Mouse (Mus musculus): ENCODE measurements around the gene Pex11b.
"Not testable (repeated sequence)": the region's sequence is repeated elsewhere in the genome, so short reads cannot be mapped to it uniquely, and the experiment has no call there.

Gene Pex11b

DNA sequence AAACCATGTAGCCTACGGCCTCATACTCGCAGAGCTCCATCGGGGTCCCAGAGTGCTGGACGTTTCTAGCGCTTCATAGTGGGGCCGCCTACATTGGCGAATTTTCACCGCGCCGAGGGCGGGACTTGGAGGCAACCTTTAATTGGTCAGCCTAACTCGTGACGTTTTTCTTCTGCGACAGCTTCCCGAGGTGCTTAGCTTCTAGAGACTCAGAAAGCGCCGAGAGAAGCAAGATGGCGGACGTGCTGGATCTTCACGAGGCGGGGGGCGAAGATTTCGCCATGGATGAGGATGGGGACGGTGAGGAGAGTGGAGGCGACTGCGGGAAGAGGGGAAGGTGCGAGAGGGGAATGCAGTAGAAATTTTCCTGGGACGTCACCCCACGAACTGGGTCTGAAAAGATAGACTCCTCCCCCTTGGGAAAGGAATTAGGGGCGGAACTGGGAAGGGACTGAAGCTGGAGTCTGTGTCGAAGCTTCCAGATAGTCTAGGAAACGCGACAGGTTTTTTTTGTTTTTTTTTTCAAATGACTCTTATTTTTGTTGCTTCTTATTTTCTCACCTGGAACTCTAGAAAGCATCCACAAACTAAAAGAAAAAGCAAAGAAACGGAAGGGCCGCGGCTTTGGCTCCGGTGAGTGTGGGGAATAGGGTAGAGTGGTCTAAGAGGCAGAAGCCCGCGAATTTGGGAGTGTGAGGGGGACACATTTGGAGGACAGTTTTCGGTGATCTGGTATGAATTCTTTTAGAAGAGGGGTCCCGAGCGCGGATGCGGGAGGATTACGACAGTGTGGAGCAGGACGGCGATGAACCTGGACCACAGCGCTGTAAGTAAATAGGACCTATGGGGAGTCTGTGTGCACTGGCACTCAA, 5.2 kb upstream of the Pex11b start, which contains the start of gene Rbm8a:
Gene Rbm8a (plus strand): TSS at position 205 of the 872 bp plus-strand sequence.
- peak; percentile 97 for DNase-seq

DNA sequence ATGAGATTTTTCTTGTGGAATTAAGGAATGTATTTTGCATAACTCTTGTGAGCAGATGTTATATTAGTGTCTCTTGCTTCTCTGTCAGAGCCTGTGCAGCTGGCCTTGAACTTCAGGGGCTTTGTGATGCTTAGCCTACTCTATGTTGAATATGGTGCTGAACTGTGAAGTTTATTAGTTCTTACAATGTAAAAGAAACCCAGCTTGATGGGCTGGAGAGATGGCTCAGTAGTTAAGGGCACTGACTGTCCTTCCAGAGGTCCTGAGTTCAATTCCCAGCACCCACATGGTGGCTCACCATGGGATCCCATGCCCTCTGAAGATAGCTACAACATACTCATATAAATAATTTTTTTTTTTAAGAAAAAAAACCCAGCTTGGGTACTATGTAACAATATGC, 3.1 kb upstream of the Pex11b start:
- DNase-seq = no peak

DNA sequence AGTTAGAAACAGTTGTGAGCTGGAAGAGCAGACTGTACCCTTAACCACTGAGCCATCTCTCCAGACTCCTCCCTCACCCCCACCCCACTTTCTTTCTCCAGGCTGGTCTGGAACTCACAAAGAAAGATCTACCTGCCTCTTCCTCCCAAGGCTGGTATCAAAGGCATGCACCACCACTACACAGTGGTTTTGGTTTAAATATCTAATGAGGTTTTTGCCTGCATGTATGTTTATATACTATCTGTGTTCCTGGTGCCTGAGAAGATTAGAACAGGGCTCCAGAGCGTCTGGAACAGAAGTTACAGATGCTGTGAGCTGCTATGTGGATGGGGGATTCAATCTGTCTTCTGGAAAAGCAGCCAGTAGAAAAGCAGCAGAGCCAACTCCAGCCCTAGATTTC, 1.2 kb upstream of the Pex11b start:
- DNase-seq = no peak

DNA sequence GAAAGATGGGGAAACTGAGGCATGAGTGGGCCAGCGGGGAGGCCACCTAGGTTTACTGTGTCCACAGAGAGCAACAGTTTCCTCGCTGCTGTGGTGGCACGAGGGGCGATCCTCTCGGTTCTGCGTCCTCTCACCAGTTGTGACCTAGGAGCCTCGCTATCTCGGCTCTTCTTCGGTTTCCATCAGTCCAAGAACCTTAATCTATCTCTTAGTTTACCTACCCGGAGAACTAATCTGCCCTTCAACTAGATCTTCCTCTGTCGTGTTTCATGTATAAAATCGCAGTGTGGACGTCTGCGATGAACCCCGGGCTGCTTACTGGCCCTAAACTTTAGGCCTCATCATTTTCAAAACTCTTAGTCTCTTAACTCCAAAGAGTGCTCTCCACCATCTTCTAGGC, 730 bp downstream of the Pex11b start:
- DNase-seq = no peak

DNA sequence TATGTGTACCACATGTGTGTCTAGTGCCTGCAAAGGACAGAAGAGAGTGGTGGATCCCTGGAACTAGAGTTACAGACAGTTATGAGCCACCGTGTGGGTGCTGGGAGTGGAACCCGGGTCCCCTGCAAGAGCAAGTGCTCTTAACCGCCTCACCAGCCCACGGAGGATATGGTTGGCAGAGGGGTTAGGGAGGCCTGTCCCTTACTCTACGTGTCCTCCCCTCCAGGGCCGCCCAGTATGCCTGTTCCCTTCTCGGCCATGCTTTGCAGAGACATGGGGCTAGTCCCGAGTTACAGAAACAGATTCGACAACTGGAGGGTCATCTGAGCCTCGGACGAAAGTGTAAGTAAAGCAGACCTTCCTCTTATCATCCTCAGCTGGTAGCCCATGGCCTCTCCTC, 1.3 kb downstream of the Pex11b start:
- DNase-seq = peak; percentile 27

DNA sequence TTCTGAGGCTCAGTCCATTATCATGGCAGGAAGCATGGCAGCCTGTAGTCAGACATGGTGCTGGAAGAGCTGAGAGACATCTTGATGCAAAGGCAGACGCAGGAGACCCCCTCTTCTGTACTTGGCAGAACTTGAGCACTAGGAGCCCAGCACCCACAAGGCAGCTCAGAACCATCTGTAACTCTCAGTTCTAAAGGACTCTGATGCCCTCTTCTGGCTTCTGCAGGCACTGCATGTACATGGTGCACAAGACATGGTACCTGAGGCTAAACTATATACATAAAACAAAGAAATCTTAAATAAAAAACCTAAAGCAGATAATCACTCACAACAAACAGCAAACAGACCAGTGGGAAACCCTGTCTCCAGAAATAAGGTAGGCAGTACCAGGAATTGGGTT, 4.0 kb downstream of the Pex11b start:
- DNase-seq = peak; percentile 52

DNA sequence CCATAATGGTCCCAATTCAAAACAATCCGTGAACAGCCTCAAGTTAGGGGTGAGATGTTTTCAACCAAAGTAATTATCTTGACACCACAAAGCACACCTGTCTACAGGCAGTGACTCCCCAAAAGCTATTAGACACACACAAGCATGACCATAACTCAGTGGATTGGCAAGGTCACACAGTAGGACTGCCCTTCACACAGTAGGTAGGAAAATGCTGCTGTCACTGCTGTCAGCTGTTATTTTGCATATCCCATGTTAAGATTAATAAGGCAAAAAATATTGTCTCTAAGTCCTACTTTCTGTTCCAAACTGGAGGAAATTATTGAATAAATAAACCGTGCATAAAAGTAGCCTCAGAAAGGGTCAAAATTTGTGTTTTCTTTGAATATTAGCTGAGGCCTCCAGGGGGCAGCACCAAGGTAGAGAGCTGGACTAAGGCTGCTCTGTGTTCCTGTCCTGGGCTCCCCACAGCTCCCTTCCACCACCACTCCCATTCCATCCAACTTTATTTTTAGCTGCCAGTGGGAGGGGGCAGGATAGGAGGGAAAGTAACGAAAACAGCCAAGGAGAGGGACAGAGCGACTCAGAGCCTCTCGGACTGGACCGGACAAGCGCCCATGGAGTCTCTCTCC, 10.0 kb downstream of the Pex11b start, which contains the start of gene Itga10:
Gene Itga10 (plus strand): TSS at position 567 of the 632 bp plus-strand sequence.
- peak; percentile 41 for DNase-seq

DNA sequence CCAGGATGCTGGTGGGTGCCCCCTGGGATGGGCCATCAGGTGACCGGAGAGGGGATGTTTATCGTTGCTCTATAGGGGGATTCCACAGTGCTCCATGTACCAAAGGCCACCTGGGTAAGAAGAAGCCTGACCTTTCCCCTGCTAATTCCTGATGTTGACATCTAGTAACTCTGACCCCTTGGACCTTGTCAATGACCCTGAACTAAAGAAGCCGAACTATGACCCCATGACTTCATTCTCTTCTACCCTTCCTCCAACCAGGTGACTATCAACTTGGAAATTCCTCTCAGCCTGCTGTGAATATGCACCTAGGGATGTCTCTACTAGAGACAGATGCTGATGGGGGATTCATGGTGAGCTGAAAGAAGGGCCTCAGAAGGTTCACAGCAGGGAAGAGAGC, 12.2 kb downstream of the Pex11b start:
- no peak for DNase-seq

DNA sequence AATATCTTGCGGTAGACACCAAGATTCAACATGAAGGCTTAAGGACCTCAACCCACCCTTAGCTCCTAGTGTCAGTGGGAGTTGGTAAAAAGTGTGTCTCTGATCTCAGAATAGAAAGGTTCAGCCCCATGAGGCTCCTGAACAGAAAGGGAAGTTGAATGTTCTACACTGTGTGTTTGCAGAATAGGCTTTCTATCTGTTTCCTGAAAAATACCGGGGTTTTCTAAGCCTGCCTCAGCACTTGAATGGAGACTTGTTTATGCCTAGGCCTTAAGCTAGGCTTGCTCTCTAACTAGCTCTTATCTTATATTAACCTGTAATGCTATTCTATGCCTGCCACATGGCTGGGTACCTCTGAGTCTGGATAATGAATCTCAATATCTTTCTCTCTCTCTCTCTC, 25.7 kb downstream of the Pex11b start:
- no peak for DNase-seq

DNA sequence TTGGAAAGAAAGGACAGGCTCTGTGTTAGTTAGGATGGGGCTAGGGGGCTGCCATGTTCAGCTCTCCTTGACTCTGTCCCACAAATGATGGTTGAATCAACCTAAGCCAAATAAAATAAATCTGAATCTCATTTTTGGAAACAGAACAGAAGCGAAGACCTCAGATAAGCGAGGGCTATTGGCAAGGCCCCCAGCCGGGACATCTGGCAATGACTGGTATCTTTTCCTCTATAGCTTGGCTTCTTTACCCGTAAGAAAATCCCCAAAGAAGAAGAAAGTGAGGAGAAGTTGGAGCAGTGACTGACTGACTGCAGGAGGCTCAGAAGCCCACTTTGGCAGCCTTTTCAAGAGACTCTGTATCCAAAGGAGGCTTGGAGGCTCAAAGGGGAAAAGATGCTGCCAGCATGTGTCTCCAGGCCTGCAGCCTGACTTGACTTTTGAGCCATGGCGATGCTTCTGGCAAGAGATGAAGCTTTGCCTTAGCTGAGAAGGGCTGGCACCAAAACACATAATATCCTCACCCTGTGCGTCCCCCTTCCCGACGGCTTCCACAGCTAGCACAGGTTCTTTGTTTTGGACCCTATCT, 27.6 kb downstream of the Pex11b start:
- peak; percentile 45 for DNase-seq

DNA sequence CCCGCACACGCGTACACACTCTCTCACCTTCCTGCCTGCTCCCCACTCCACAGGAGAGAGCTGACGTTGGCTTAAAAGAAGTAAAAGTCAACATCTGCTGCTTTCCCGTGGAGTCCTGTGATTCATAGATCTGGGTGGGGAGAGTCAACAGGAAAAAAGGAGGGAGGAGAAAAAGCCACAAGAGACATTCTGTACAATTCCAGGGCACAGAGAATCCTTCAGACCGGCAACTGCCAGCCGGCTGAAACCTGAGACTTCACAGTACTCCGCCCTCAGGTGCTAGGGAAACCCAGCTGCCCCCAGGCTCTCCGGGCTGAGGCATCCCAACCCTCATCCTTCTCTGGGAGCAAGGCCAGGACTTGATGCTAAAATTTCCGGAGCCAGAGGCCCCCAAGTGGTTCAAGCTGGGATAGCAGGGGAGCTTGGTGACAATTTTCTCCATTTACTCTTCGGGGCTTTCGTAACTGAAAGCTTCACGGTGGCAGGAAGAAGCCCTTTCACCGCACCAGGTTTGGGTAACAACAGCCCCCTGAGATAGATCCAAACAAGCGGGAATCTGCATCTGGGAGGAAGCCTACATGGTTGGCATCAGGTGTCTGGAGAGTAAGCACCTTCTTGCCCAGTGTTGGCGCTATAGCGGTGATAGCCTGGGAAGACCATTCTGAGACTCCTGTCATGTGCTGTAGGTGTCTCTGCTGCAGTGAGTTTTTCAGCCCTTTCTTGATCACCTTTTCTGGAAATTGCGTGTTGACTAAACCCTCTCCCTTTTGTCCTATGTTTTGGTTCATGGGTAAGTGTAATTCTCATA, 28.5 kb downstream of the Pex11b start:
- DNase-seq = peak; percentile 88

DNA sequence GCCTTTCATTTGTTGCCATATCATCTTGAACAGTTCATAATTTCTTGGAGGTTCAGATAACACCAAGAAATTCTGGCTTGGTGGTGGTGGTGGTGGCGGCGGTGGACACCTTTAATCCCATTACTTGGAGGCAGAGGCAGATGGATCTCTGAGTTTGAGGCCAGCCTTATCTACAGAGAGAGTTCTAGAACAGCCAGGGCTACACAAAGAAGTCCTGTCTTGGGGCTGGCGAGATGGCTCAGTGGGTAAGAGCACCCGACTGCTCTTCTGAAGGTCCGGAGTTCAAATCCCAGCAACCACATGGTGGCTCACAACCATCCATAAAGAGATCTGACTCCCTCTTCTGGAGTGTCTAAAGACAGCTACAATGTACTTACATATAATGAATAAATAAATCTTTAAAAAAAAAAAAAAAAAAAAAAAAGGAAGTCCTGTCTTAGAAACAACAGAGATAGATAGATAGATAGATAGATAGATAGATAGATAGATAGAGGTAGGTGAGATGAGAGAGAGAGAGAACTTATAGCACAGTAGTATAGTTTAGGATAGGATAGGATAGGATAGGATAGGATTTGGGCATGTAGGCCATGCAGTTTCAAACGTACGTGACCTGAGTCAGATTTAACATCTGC, 30.7 kb downstream of the Pex11b start:
- DNase-seq = not testable (repeated sequence)

DNA sequence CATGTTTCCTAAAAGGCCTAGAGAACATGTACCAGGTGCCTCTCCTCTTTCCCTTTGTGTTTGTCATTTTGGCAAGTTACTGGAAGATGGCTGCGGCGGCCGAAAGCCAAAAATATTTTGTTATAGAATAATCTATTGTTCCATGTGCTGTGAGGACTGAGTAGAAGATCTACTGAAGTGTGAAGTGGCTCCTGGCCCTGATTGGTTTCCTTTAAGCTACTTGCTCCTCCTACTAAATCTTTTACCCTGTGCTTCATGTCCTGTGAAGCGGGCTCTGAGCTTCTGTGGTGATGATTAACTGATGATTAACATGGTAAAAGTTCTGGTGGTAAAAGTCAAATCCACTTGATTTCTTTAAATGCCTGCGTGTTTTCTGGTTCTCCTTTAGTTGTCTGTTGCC, 31.7 kb downstream of the Pex11b start:
- DNase-seq = no peak

DNA sequence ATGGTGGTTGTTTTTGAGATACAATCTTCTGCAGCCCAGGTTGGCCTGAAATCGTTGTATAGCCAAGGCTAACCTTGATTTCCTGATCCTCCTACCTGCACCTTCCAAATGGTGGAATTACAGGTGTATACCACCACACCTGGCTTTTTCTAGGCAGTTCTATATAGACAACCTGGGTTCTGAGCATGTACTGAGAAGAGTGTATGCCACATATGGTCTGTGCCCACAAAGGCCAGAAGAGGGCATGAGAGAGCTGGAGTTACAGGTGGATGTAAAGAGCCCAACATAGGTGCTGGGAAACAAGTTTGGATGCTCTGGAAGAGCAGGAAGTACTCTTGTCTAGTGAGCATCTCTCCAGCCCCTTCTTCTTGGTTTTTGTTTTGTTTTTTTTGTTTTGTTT, 32.1 kb downstream of the Pex11b start:
- no peak for DNase-seq

DNA sequence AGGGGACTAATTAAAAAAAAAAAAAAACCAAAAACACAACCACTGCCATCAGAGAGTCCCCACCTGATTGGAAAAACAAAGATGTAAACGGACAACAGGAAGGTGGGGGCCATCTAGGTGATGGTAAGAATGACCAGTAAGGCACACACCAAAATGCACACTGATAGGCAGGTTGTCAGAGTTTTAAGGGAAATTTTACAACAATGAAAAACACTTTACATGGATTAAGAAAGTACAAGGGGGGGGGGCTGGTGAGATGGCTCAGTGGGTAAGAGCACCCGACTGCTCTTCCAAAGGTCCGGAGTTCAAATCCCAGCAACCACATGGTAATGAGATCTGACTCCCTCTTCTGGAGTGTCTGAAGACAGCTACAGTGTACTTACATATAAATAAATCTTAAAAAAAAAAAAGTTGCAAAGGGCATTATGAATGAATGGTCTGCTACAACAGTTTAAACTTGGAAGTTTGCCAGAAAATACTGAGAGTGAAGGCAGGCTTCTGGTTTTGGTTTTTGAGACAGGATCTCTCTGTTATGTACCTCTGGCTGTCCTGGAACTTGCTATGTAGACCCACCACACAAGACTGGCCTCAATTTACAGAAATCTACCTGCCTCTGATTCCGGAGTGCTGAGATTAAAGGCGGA, 33.4 kb downstream of the Pex11b start:
- DNase-seq = no peak

DNA sequence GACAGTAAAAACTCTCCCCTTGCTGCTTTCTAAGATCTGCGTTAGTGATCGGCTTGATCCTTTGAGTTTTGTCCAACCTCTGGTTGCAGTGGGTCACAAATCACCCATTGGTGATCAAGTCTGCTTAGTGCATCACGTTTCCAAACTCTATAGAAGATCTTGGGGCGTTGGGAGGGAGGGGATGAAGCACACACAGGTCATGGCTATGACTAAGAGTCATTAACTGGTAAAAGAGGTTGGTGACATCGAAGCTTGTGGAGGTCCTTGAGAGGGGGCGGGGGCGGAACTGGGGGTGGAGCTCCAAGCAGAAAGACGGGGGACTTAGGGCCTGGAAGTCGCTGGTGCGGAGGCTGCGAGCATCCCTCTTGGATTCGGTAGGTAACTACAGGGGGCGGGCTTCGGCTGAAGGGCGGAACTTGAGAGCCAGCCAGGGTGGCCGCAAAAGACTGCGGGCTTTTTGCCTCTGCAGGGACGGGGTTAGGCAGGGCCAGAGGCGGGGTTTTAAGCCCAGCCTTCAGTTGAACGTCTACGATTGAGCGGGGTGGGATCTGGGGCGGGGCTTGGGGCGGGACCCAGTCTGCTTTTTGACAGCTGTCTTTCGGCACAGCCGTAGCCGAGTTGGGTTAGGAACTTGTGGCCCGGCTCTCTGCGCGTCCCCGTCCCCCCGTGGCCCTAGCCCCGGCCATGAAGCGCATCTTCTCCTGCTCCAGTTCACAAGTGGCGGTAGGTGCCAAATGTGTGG, 34.7 kb downstream of the Pex11b start, which contains the start of gene Ankrd35:
Gene Ankrd35 (plus strand): TSS at position 405 of the 742 bp plus-strand sequence.
- peak; percentile 89 for DNase-seq

DNA sequence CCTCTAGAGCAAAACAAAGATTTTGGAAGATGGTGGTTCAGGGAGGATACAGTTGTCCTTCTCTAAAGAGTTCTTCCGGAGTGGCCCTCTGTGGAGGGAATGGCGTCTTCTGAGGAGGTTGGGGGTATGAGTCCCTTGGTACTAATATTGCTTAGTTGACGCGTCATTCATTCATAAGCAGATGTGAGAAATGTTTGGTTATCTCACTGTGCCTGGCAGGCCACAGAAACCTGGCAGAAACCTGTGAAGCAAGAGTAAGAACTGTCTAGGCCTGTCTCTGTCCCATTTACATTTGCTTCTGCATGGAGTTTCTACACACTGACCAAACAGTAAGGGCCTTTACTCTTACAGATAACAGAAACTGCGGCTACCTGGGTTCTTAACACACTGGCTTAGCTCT, 36.3 kb downstream of the Pex11b start:
- no peak for DNase-seq

DNA sequence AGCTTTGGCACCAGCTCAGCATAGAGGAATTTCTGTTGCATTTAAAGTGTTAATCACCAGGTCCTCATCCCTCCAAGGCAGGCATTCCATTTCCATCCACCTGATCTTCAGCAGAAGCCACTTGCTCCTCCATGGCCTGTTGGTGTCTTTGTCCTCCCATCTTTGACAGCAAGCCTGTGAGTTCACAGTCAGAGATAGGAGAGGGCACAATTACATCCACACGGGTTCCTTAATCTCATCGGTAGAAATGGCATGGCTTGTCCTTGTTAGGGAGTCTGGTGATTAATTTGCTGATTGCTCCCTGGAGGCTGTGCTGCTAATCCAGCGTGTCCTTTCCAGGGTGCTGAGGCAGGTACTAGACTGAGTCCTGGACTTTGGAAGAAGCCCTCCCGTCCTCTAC, 38.3 kb downstream of the Pex11b start:
- DNase-seq = no peak

DNA sequence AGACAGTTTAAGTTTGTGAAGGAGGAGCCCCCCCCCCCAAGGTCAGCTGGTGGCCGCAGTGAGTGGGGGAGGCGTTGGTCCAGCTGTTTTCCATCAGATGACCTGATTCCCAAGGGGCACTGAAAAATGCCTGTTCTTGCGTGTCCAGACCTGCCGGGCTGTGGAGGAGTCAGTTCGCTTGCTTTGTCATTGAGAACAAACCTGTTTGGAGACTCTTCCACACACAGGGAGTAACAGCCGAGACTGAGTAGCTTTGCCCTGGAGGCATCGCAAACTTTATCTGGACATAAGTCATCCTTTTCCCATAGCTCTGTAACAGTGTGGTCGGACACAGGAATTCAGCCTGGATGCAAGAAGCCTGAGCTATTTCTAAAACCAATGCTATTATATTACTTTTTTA, 39.3 kb downstream of the Pex11b start:
- DNase-seq = no peak

DNA sequence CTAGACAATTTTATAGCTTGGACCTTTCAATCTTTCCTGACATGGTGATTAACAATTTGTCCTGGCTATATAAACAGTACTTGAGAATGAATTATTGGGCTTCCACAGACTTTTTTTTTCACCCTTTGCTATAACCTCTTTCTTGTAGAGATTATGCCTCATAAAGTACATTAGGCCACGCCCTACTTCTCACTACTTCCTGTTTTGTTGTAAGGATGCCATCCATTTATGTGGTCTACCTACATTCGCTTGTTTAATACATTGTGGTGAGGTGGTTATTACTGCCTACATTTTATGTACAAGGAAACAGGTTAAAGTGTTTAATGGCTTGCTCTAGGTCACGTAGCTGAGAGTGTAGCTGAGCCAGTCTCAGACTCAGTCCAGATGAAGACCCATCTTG, 40.0 kb downstream of the Pex11b start:
- no peak for DNase-seq

DNA sequence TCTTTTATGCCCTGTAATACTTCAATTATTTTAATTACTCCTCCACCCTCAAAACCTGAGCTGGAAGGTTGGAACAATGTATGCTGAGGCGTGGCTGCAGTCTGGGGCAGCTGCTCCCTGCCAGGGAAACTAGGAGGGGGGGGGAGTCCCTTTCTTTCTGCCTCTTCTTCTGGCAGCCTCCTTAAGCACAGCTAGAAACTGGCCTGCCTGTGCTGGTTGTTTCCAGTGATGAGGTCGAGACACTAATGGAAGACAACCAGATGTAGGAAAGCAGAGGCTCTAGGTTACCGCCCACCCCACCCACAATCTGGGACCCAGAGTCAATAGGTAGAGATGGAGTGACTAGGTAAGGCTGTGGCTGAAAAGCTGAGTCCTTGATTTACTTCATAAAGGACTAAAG, 40.5 kb downstream of the Pex11b start:
- no peak for DNase-seq

Data from cerebellum, adult 9-11 months (tissue).